Mouse (Mus musculus): ENCODE results near the gene Orc4. TPM values are rescaled to one million over a fixed set of nuclear protein-coding genes. Genes with fewer than 3 reads are reported as not detected.

Orc4 gene
- 143 TPM for polyA plus RNA-seq (2017; shearing (Covaris generic))

GRCm38 (mm10) chr2:48950252-48950315, at the start of gene Orc4:
TSS of gene Orc4 (minus strand) at chr2:48950277.

DNA sequence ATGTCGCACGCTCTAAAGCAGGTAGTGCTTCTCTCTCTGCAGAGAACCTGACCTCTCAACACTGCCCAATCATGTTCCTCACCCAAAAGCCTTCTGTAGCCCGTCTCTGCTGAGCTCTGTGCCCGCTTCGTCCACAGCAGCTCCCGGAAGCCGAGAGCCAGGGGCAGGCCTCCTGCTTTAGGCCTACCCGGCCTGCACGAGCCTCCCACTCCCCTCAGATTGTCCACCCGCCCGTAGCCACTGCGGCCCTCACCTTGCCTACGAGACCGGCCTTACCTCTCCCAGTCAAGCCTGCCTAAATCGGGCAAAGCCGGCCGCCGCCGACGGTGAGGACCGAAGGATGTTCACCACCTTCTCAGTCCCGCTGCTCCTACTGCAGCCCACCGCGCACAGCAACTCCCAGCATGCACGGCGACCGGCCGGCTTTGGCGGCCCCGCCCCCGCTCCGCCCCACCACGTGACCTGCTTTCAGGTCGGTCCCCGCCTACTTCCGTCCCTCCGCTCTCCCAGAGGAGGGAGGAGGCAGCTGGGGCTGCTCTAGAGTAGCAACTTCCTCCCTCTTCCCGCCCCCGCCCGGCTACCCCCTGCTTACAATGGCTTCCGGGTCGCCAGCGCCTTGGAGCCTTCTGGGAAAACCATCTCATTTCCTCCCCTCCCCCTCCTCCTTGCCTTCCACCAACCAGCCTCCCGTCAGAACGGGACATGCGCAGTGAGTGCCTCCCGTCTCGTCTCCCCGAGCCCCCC, 1.1 kb downstream of the Orc4 start, which contains the start of gene Mbd5:
Gene Mbd5 (plus strand): TSS at position 668 of the 744 bp plus-strand sequence.

Other genes starting within 250 kb of the Orc4 start
- gene Acvr2a, start 136.2 kb downstream of the Orc4 start, polyA plus RNA-seq (2017; shearing (Covaris generic)): 0.95 TPM
- 43.7 TPM for gene Mbd5, start 769 bp downstream of the Orc4 start, polyA plus RNA-seq (2017; shearing (Covaris generic))